Mouse (Mus musculus): ENCODE data around the gene Klc4.

- TF ChIP-seq ZKSCAN1 (IDR thresholded peaks at IDR 0.05; ENCODE audit: low read depth, low read length) (no peak), RAD21 (IDR thresholded peaks at IDR 0.05; ENCODE audit: low read depth, low read length) (no peak), POLR2AphosphoS2 (IDR thresholded peaks at IDR 0.05; ENCODE audit: low read length) (no peak), KAT2A (conservative IDR thresholded peaks at IDR 0.05; ENCODE audit: low read depth, low read length) (no peak), CTCF (IDR thresholded peaks at IDR 0.05 in 2 of 3, conservative IDR thresholded peaks at IDR 0.05 in 1 of 3; ENCODE audit: control insufficient read depth in 1 of 3, insufficient read depth in 1 of 3, low read depth in 2 of 3, low read length in 3 of 3, poor library complexity in 1 of 3, severe bottlenecking in 1 of 3) (no peak)
Observed at GRCm38 (mm10) chr17:46682654-46683389, 37.0 kb upstream of the Klc4 start.
